Mouse (Mus musculus) stomach, embryonic 14.5 days (tissue): ENCODE results near the gene Agtpbp1. TPM values are rescaled to one million over a fixed set of nuclear protein-coding genes. Genes with fewer than 3 reads are reported as not detected.

Experiments
- ATAC-seq: fragments of 200-750 bp; cut with Nextera tagmentation; 2 replicates; pipeline ENCODE4 v1.8.0; 2017; ENCODE audit warnings: low read depth, moderate TSS enrichment; ENCODE audit not compliant: insufficient number of reproducible peaks, insufficient read depth, low FRiP score
- H3K27ac ChIP-seq: fragments of 300-500 bp; sonication (generic); 2 replicates; pipeline ENCODE4 v1.5.1; 2014; ENCODE audit warnings: mild to moderate bottlenecking, low read length, moderate library complexity, mixed read lengths
- H3K27me3 ChIP-seq: fragments of 300-500 bp; sonication (generic); 2 replicates; pipeline ENCODE4 v1.6.1; 2014; ENCODE audit warnings: low read length, control low read depth, mixed read lengths; ENCODE audit not compliant: control insufficient read depth, insufficient read depth
- H3K36me3 ChIP-seq: fragments of 300-500 bp; sonication (generic); 2 replicates; pipeline ENCODE4 v1.6.1; 2014; ENCODE audit warnings: mild to moderate bottlenecking, control low read depth, low read length, moderate library complexity, mixed read lengths; ENCODE audit not compliant: control insufficient read depth, insufficient read depth
- H3K4me1 ChIP-seq: fragments of 300-500 bp; sonication (generic); 2 replicates; pipeline ENCODE4 v1.6.1; 2014; ENCODE audit warnings: low read length, control low read depth, mixed read lengths; ENCODE audit not compliant: control insufficient read depth, insufficient read depth
- H3K4me2 ChIP-seq: fragments of 300-500 bp; sonication (generic); replicated peaks from 2 replicates; pipeline ENCODE4 v1.6.1; 2014; ENCODE audit warnings: low read depth, low read length, control low read depth
- H3K4me3 ChIP-seq: fragments of 300-500 bp; sonication (generic); 2 replicates; pipeline ENCODE4 v1.5.1; 2014; ENCODE audit warnings: low read depth, low read length, control low read depth
- H3K9ac ChIP-seq: fragments of 300-500 bp; sonication (generic); replicated peaks from 2 replicates; pipeline ENCODE4 v1.6.1; 2014; ENCODE audit warnings: low read depth, mild to moderate bottlenecking, control low read depth, low read length, moderate library complexity, mixed read lengths
- H3K9me3 ChIP-seq: fragments of 300-500 bp; sonication (generic); 2 replicates; pipeline ENCODE4 v1.6.1; 2016; ENCODE audit warnings: low read depth, low read length, control low read depth; ENCODE audit not compliant: control insufficient read depth
- whole genome bisulfite sequencing: fragments of 180-500 bp; shearing (Covaris S2); extraction: QIAGEN DNeasy Blood & Tissue Kit; methylation state at CpG from one replicate; pipeline ENCODE4 v1.1.7; 2014; 5-methylcytosine and 5-hydroxymethylcytosine counted together
- polyA plus RNA-seq: library from polyadenylated mRNA; unstranded; fragments of >200 nt; fragmentation: Nextera tagmentation; extraction: Ambion mirVana; gene quantifications from 2 replicates; pipeline ENCODE4 v1.2.1, GENCODE M21; 2014

Agtpbp1 gene
- polyA plus RNA-seq, 1 experiment from 2014 or later: 27.6 TPM

- Histone ChIP-seq H3K4me3 (no peak overlapping the region), H3K9me3 (no peaks in the 10 kb centered on the region), H3K27ac (no peak overlapping the region), H3K27me3 (no peaks in the 10 kb centered on the region), H3K36me3 (no peaks in the 10 kb centered on the region), H3K4me1 (no peaks in the 10 kb centered on the region), H3K4me2 (no peak overlapping the region), H3K9ac (no peak overlapping the region)
- ATAC-seq: no peak
- 80% methylated on average over 10 of the region's 10 CpGs for WGBS
Observed at GRCm38 (mm10) chr13:59564923-59565322, 20.1 kb downstream of the Agtpbp1 start.

- ATAC-seq: no peak
- H3K36me3 ChIP-seq: no peaks in the 10 kb centered on the region
- no peak overlapping the region for H3K9ac ChIP-seq
- no peaks in the 10 kb centered on the region for H3K9me3 ChIP-seq
- H3K4me2 ChIP-seq: no peak overlapping the region
- no peak overlapping the region for H3K4me3 ChIP-seq
- no peak overlapping the region for H3K27ac ChIP-seq
- no peaks in the 10 kb centered on the region for H3K27me3 ChIP-seq
- WGBS: 85% methylated on average over 4 of the region's 4 CpGs
- no peaks in the 10 kb centered on the region for H3K4me1 ChIP-seq
Observed at GRCm38 (mm10) chr13:59564505-59564904, 20.5 kb downstream of the Agtpbp1 start.

GRCm38 (mm10) chr13:59562471-59562870 is 22.6 kb downstream of the Agtpbp1 start:
- Histone ChIP-seq H3K4me1 (0 out of 2 replicates have a peak, but pooled peaks cover 4% of the 10 kb centered on the region), H3K4me3 (no peak overlapping the region), H3K36me3 (no peaks in the 10 kb centered on the region), H3K27me3 (no peaks in the 10 kb centered on the region), H3K4me2 (no peak overlapping the region), H3K27ac (no peak overlapping the region), H3K9me3 (no peaks in the 10 kb centered on the region), H3K9ac (no peak overlapping the region)
- 83% methylated on average over 2 of the region's 2 CpGs for WGBS
- ATAC-seq: no peak

- no peak for ATAC-seq
- Histone ChIP-seq H3K9ac (no peak overlapping the region), H3K27me3 (no peaks in the 10 kb centered on the region), H3K4me2 (no peak overlapping the region), H3K36me3 (no peaks in the 10 kb centered on the region), H3K27ac (no peak overlapping the region; the same call in 1 of the 2 replicates), H3K9me3 (no peaks in the 10 kb centered on the region), H3K4me3 (no peak overlapping the region), H3K4me1 (0 out of 2 replicates have a peak, but pooled peaks cover 15% of the 10 kb centered on the region)
- 93% methylated on average over 5 of the region's 5 CpGs for WGBS
Observed at GRCm38 (mm10) chr13:59558776-59559175, 26.3 kb downstream of the Agtpbp1 start.

GRCm38 (mm10) chr13:59557185-59557985 is 27.6 kb downstream of the Agtpbp1 start:
- H3K27me3 ChIP-seq: no peaks in the 10 kb centered on the region
- H3K4me1 ChIP-seq: 0 out of 2 replicates have a peak, but pooled peaks cover 15% of the 10 kb centered on the region
- ATAC-seq: peak; percentile 85
- H3K9me3 ChIP-seq: no peaks in the 10 kb centered on the region
- H3K4me3 ChIP-seq: peak overlapping the region; percentile 81
- peak overlapping the region; percentile 73 for H3K9ac ChIP-seq
- H3K27ac ChIP-seq: peak overlapping the region; percentile 48
- 1% methylated on average over 43 of the region's 73 CpGs for WGBS
- H3K4me2 ChIP-seq: peak overlapping the region; percentile 85
- no peaks in the 10 kb centered on the region for H3K36me3 ChIP-seq

- Histone ChIP-seq H3K36me3 (no peaks in the 10 kb centered on the region), H3K27me3 (no peaks in the 10 kb centered on the region), H3K4me1 (0 out of 2 replicates have a peak, but pooled peaks cover 15% of the 10 kb centered on the region), H3K4me2 (peak overlapping the region; percentile 85), H3K27ac (peak overlapping the region; percentile 44), H3K9me3 (no peaks in the 10 kb centered on the region), H3K4me3 (peak overlapping the region; percentile 81), H3K9ac (peak overlapping the region; percentile 73)
- peak; percentile 78; the same call in 1 of the 2 replicates for ATAC-seq
- under 1% methylated on average over 34 of the region's 45 CpGs for WGBS
Observed at GRCm38 (mm10) chr13:59556670-59557069, 28.4 kb downstream of the Agtpbp1 start.

- Histone ChIP-seq H3K4me2 (peak overlapping the region; percentile 85), H3K9ac (no peak overlapping the region), H3K4me3 (peak overlapping the region; percentile 81; the same call in 1 of the 2 replicates), H3K4me1 (0 out of 2 replicates have a peak, but pooled peaks cover 15% of the 10 kb centered on the region), H3K27me3 (no peaks in the 10 kb centered on the region), H3K36me3 (no peaks in the 10 kb centered on the region), H3K27ac (no peak overlapping the region), H3K9me3 (no peaks in the 10 kb centered on the region)
- no peak for ATAC-seq
- 59% methylated on average over 8 of the region's 8 CpGs for WGBS
Observed at GRCm38 (mm10) chr13:59555613-59556192, 29.3 kb downstream of the Agtpbp1 start.

- peak overlapping the region; percentile 81; the same call in 1 of the 2 replicates for H3K4me3 ChIP-seq
- 57% methylated on average over 17 of the region's 17 CpGs for WGBS
- H3K27ac ChIP-seq: no peak overlapping the region
- no peak overlapping the region for H3K9ac ChIP-seq
- H3K9me3 ChIP-seq: no peaks in the 10 kb centered on the region
- no peaks in the 10 kb centered on the region for H3K36me3 ChIP-seq
- no peaks in the 10 kb centered on the region for H3K27me3 ChIP-seq
- no peak for ATAC-seq
- 0 out of 2 replicates have a peak, but pooled peaks cover 15% of the 10 kb centered on the region for H3K4me1 ChIP-seq
- peak overlapping the region; percentile 85; the same call in 1 of the 2 replicates for H3K4me2 ChIP-seq
Observed at GRCm38 (mm10) chr13:59554772-59555505, 30.1 kb downstream of the Agtpbp1 start.
